Mouse (Mus musculus): ENCODE results near the gene Gramd1c. TPM values are rescaled to one million over a fixed set of nuclear protein-coding genes. Genes with fewer than 3 reads are reported as not detected.

Gene Gramd1c
- polyA plus RNA-seq, 1 experiment = 1.9 TPM

DNA sequence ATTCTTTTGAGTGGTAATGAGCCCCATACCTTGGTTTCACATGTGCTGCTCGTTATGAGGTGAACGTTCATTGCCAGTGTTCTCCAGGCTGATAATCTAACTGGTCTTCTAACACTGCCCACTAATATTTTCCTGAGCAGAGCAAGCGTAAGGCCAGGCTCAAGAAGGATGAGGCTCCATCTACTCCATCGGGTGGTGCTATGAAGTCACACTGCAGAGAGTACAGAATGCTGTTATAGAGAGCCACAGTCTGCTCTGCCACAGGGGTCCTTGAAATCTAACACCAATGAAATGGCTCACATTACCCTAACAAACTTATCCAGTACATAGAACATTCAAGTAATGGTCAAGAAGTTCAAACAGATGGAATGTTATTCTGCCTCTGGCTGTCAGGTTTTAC lies 105.1 kb downstream of the Gramd1c start:
- no peak for TF ChIP-seq POLR2A (IDR thresholded peaks at IDR 0.05; ENCODE audit: borderline replicate concordance, extremely low read depth, insufficient read depth, insufficient read length, poor library complexity, severe bottlenecking)
- no peak for DNase-seq (ENCODE audit: low read depth)

DNA sequence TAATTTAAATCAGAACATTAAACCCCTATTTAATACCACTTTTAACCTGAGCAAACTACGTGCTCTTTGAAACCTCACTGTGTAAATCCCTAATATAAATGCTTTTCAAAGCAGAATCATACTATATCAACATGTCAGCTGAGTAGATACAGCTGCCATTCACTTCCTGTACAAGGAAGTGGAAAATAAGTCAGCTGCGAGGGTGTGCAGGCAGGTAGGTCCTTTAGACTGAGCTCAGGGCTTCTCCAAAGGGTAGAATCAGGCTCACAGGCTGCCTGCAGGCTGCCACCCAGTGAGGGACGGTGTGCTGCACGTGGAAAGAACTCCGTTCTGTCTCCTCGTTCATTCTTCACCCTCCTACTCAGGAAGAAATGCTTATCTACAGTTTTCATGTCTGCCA lies 108.2 kb downstream of the Gramd1c start:
- DNase-seq (ENCODE audit: low read depth) = no peak
- TF ChIP-seq CTCF (IDR thresholded peaks at IDR 0.05; ENCODE audit: borderline replicate concordance, extremely low read depth, insufficient read depth, insufficient read length) = no peak
- no peak for TF ChIP-seq POLR2A (IDR thresholded peaks at IDR 0.05; ENCODE audit: borderline replicate concordance, extremely low read depth, insufficient read depth, insufficient read length, poor library complexity, severe bottlenecking)

GRCm38 (mm10) chr16:43951591-43951990 lies 111.6 kb downstream of the Gramd1c start:
- TF ChIP-seq POLR2A (IDR thresholded peaks at IDR 0.05; ENCODE audit: borderline replicate concordance, extremely low read depth, insufficient read depth, insufficient read length, poor library complexity, severe bottlenecking) (no peak), CTCF (IDR thresholded peaks at IDR 0.05; ENCODE audit: borderline replicate concordance, extremely low read depth, insufficient read depth, insufficient read length) (no peak)
- DNase-seq (ENCODE audit: low read depth) = no peak

DNA sequence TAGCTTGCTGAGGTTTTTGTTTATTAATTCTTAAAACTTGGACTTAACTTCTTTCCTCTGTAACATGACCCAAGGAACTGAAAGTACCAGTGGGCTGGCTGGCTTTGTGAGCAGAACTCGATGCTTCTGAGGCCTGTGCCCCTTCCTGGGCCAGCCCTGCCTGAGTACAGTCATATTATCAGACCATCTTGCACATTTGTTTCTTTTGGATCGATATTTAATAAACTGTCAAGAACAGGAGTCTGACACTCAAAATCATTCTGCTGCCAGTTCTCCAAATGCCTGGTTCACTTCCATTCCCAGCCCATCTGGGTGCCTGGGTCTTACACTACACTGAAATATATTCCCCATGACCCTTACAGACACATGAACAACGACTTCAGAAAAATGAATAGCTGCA lies 117.3 kb downstream of the Gramd1c start:
- DNase-seq (ENCODE audit: low read depth) = peak; percentile 18
- no peak for TF ChIP-seq POLR2A (IDR thresholded peaks at IDR 0.05; ENCODE audit: borderline replicate concordance, extremely low read depth, insufficient read depth, insufficient read length, poor library complexity, severe bottlenecking)
- TF ChIP-seq CTCF (IDR thresholded peaks at IDR 0.05; ENCODE audit: borderline replicate concordance, extremely low read depth, insufficient read depth, insufficient read length) = no peak

- TF ChIP-seq CTCF (IDR thresholded peaks at IDR 0.05; ENCODE audit: borderline replicate concordance, extremely low read depth, insufficient read depth, insufficient read length) (no peak), POLR2A (IDR thresholded peaks at IDR 0.05; ENCODE audit: borderline replicate concordance, extremely low read depth, insufficient read depth, insufficient read length, poor library complexity, severe bottlenecking) (no peak)
- DNase-seq (ENCODE audit: low read depth) = no peak
These were observed 117.8 kb downstream of the Gramd1c start for GRCm38 (mm10) chr16:43945351-43945750.

- no peak for DNase-seq (ENCODE audit: low read depth)
- TF ChIP-seq CTCF (IDR thresholded peaks at IDR 0.05; ENCODE audit: borderline replicate concordance, extremely low read depth, insufficient read depth, insufficient read length) (no peak), POLR2A (IDR thresholded peaks at IDR 0.05; ENCODE audit: borderline replicate concordance, extremely low read depth, insufficient read depth, insufficient read length, poor library complexity, severe bottlenecking) (no peak)
These were observed 122.3 kb downstream of the Gramd1c start for GRCm38 (mm10) chr16:43940846-43941245.

DNA sequence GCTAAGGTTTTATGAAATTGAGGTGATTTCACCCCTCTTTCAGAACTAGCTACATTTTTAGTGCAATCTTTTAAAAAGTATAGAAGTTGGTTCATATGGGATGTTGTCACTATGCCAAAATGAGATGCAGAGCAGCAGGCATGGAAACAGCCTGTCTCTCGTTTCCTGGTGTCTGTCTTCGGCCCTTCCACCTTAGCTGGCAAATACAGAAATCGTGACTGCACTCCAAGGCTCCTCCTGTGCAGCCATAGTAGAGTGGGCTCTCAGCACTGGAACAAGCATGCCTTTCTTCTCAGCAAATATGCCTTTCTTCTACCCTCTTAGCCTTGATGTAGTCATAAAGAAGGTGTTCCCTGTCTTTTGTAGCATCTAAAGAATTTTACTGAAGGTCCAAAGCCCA lies 127.3 kb downstream of the Gramd1c start:
- DNase-seq (ENCODE audit: low read depth) = peak; percentile 14

GRCm38 (mm10) chr16:43935367-43935766 lies 127.8 kb downstream of the Gramd1c start:
- TF ChIP-seq POLR2A (IDR thresholded peaks at IDR 0.05; ENCODE audit: borderline replicate concordance, extremely low read depth, insufficient read depth, insufficient read length, poor library complexity, severe bottlenecking) = no peak
- TF ChIP-seq CTCF (IDR thresholded peaks at IDR 0.05; ENCODE audit: borderline replicate concordance, extremely low read depth, insufficient read depth, insufficient read length) = no peak
- peak; percentile 65 for DNase-seq (ENCODE audit: low read depth)

More for the DNA sequence above, 127.3 kb downstream of the Gramd1c start:
- TF ChIP-seq CTCF (IDR thresholded peaks at IDR 0.05; ENCODE audit: borderline replicate concordance, extremely low read depth, insufficient read depth, insufficient read length) (no peak), POLR2A (IDR thresholded peaks at IDR 0.05; ENCODE audit: borderline replicate concordance, extremely low read depth, insufficient read depth, insufficient read length, poor library complexity, severe bottlenecking) (no peak)

GRCm38 (mm10) chr16:43934856-43935255 lies 128.3 kb downstream of the Gramd1c start:
- TF ChIP-seq CTCF (IDR thresholded peaks at IDR 0.05; ENCODE audit: borderline replicate concordance, extremely low read depth, insufficient read depth, insufficient read length) (no peak), POLR2A (IDR thresholded peaks at IDR 0.05; ENCODE audit: borderline replicate concordance, extremely low read depth, insufficient read depth, insufficient read length, poor library complexity, severe bottlenecking) (no peak)
- no peak for DNase-seq (ENCODE audit: low read depth)

DNA sequence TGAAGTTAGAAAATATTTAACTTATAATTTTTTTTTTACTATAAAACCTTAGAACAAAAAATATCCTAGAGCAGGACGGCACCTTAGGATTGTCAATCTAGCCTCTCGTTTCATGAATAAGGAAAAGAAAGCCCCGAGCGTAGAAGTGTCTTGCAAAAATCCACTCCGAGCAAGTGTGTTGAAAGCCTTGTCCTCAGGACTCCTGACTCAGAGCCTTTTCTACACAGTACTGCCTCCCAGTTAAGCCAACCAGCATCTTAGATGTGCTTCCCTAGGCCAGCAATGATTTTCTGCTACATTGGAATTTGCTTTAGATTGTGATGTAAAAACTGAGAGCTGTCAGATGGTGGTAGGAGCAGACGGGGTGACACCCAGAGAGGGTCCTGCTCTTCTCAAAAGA lies 130.1 kb downstream of the Gramd1c start:
- DNase-seq (ENCODE audit: low read depth) = no peak
- TF ChIP-seq POLR2A (IDR thresholded peaks at IDR 0.05; ENCODE audit: borderline replicate concordance, extremely low read depth, insufficient read depth, insufficient read length, poor library complexity, severe bottlenecking) = no peak
- TF ChIP-seq CTCF (IDR thresholded peaks at IDR 0.05; ENCODE audit: borderline replicate concordance, extremely low read depth, insufficient read depth, insufficient read length) = no peak

GRCm38 (mm10) chr16:43932319-43932718 lies 130.8 kb downstream of the Gramd1c start:
- TF ChIP-seq POLR2A (IDR thresholded peaks at IDR 0.05; ENCODE audit: borderline replicate concordance, extremely low read depth, insufficient read depth, insufficient read length, poor library complexity, severe bottlenecking) = no peak
- no peak for TF ChIP-seq CTCF (IDR thresholded peaks at IDR 0.05; ENCODE audit: borderline replicate concordance, extremely low read depth, insufficient read depth, insufficient read length)

GRCm38 (mm10) chr16:43931502-43931901 lies 131.6 kb downstream of the Gramd1c start:
- DNase-seq (ENCODE audit: low read depth) = peak; percentile 33
- no peak for TF ChIP-seq CTCF (IDR thresholded peaks at IDR 0.05; ENCODE audit: borderline replicate concordance, extremely low read depth, insufficient read depth, insufficient read length)
- no peak for TF ChIP-seq POLR2A (IDR thresholded peaks at IDR 0.05; ENCODE audit: borderline replicate concordance, extremely low read depth, insufficient read depth, insufficient read length, poor library complexity, severe bottlenecking)

More at GRCm38 (mm10) chr16:43932319-43932718, 130.8 kb downstream of the Gramd1c start:
- DNase-seq (ENCODE audit: low read depth) = no peak

Measured in brain, embryonic 14.5 days (tissue).